Mouse (Mus musculus): ENCODE measurements around the gene Jag1.

DNA sequence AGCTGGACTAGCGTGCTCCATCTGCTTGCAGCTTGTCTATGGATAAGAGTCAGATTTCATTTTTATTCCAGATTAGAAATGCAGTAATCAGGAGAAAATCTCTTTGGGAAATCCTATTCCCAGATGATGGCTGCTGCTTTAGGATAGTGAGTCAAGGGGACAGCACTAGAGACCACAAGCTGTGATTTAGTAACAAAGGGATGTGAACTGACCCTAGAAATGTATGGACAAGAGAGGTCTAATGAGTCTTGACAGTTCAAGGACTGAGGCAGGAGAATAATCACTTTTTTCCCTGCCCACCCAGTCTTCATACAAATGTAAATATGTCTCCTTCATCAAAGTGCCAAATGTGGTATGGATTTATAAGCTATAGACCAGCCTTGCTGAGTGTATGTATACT, 52.6 kb downstream of the Jag1 start:
- TF ChIP-seq POLR2A (IDR thresholded peaks at IDR 0.05; ENCODE audit: borderline replicate concordance, insufficient read depth, low read length) (no peak), CTCF (IDR thresholded peaks at IDR 0.05; ENCODE audit: borderline replicate concordance, insufficient read depth, low read depth, low read length) (no peak)

Data from cerebellum, adult 2 months (tissue).